Mouse (Mus musculus) urinary bladder, postnatal 4 days (tissue): Measurements from ENCODE around the gene Magi2.

Source experiments
- DNase-seq, 2 experiments: peaks; one replicate each; pipeline ENCODE4 v3.0.0; 2021 to 2022; ENCODE audit warnings: low spot score in 2 of 2

Gene Magi2

GRCm38 (mm10) chr5:20589731-20590130, 1362.9 kb downstream of the Magi2 start:
- DNase-seq, result no peak

- no peak for DNase-seq
These were observed 1371.4 kb downstream of the Magi2 start for GRCm38 (mm10) chr5:20598196-20598595.

GRCm38 (mm10) chr5:20603756-20604469, 1377.1 kb downstream of the Magi2 start:
- no peak for DNase-seq

- DNase-seq, result no peak
These were observed 1379.7 kb downstream of the Magi2 start for GRCm38 (mm10) chr5:20606497-20606896.

GRCm38 (mm10) chr5:20607503-20607902, 1380.7 kb downstream of the Magi2 start:
- DNase-seq, result no peak

GRCm38 (mm10) chr5:20609206-20609935, 1382.5 kb downstream of the Magi2 start:
- no peak for DNase-seq

- no peak for DNase-seq
These were observed 1383.8 kb downstream of the Magi2 start for GRCm38 (mm10) chr5:20610640-20611039.

GRCm38 (mm10) chr5:20612616-20613015, 1385.8 kb downstream of the Magi2 start:
- DNase-seq, result no peak

- DNase-seq, result no peak
These were observed 1388.1 kb downstream of the Magi2 start for GRCm38 (mm10) chr5:20614891-20615290.

- DNase-seq, result no peak
These were observed 1394.0 kb downstream of the Magi2 start for GRCm38 (mm10) chr5:20620596-20621511.

GRCm38 (mm10) chr5:20622417-20622816, 1395.6 kb downstream of the Magi2 start:
- no peak for DNase-seq

GRCm38 (mm10) chr5:20622837-20623573, 1396.2 kb downstream of the Magi2 start:
- no peak for DNase-seq

GRCm38 (mm10) chr5:20625117-20625516, 1398.3 kb downstream of the Magi2 start:
- no peak for DNase-seq

- no peak for DNase-seq
These were observed 1402.2 kb downstream of the Magi2 start for GRCm38 (mm10) chr5:20628954-20629601.

- DNase-seq, result no peak
These were observed 1407.4 kb downstream of the Magi2 start for GRCm38 (mm10) chr5:20634046-20634769.

- DNase-seq, result no peak
These were observed 1408.0 kb downstream of the Magi2 start for GRCm38 (mm10) chr5:20634822-20635221.

- DNase-seq, result no peak
These were observed 1410.6 kb downstream of the Magi2 start for GRCm38 (mm10) chr5:20637300-20637989.

- no peak for DNase-seq
These were observed 1415.4 kb downstream of the Magi2 start for GRCm38 (mm10) chr5:20642196-20642595.

- DNase-seq, result no peak
These were observed 1416.9 kb downstream of the Magi2 start for GRCm38 (mm10) chr5:20643741-20644140.

GRCm38 (mm10) chr5:20646947-20647346, 1420.1 kb downstream of the Magi2 start:
- no peak for DNase-seq
